Mouse (Mus musculus) layer of hippocampus, adult 8-10 months (tissue): ENCODE measurements around the gene Scube2. TPM values are rescaled to one million over a fixed set of nuclear protein-coding genes. Genes with fewer than 3 reads are reported as not detected.

ENCODE experiments used
- DNase-seq, 2 experiments: peaks; one replicate each; pipeline ENCODE4 v3.0.0; 2022; ENCODE audit warnings: low spot score in 2 of 2
- total RNA-seq, 4 experiments: library from RNA; stranded (reverse); gene quantifications; 2 replicates each; pipeline ENCODE4 v1.2.4; 2022

Scube2 gene
- total RNA-seq = 1 to 10 TPM; 1.3 to 1.7 (median 1.7) TPM

DNA sequence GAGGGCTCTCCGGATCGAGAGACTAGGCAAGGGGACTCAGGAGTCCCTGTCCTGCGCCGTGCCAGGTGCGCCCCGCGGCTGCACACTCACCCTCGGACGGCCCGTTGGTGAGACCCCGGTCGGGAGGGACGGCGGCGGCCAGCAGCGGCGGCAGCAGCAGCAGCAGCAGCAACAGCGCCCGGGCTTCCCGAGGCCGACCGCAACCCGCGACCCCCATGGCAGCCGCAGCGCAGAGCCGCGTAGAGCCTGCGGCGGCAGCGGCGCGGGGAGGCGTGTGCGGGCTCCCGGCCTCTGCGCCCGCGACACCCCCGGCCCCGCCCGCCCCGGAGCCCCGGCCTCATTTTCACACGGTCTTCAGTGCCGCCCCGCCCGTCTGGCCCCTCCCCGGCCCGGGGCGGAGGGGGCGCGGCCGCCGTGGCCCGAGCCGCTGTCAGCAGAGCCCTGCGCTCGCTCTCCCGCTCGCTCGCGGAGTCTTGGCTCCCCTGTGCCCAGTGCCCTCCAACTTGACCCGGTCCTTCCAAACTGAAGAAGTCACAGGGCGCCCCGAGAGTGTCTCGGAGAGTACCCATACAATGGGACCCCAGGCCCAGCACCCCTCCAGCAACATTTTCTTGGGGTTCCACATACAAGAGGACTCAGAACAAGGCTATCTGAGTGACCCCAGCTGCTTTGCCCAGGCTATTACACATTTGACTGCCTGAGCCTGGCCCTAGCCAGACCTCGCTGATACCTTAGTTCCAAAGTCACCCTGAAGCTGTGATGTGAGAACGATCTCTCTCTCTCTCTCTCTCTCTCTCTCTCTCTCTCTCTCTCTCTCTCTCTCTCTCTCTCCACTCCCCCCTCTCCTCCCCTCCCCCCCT lies at the start of gene Scube2:
Gene Scube2 (minus strand): TSS at position 310 of the 860 bp plus-strand sequence.
- DNase-seq = no peak

DNA sequence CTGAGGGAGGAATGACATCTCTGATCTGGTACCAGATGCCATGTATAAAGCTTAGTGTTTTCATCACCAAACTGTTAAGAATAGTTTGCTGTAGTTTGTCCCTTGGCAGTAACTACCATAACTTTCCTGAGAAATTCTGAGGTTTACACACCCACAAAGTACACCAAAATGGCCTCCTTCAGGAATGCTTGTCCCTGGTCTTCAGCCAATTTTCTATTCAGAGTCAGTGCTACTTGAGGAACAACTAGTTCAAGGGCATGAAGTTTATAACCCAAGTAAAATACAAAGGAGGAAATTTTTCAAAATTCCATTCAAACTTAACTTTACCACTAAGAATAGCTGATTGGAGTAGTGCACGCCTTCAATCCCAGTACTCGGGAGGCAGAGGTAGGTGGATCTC lies 40.7 kb upstream of the Scube2 start:
- DNase-seq = no peak

DNA sequence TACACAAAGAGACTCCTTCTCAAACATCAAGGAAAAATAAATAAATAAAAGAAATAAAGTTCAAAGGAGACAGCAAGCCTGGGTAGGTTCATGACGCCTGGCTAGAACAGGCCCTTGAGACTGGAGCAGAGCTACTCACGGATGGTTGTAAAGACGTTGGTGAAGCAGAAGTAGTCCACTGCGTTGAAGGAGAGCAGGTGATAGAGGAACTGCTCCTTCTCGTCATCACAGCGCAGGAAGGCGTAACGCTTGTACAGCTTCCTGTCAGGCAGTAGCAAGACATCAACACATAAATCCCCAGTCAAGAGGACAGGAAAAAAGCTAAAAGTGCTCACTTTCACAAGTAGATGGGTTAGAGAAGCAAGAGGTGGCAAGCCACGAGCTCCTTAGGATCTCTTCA lies 35.4 kb upstream of the Scube2 start:
- DNase-seq = no peak

DNA sequence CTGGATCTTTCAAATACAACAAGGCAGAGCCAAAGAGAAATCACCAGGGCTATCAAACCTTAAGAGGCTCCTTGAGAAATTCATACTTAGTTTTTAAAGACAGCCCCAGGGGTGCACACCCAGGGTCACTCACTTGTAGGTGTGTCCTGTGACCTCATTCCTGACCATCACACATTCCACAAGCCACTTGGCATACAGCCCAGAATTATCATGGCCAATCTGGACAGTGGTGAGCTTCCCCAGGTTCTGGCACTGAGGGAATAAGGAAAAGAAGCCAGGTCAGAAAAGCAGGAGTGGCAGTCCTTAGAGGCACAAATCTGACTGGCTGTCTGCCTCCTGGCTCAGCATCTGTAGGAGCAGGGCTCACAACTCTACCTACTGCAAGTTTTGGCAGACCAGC lies 33.4 kb upstream of the Scube2 start:
- DNase-seq = no peak

DNA sequence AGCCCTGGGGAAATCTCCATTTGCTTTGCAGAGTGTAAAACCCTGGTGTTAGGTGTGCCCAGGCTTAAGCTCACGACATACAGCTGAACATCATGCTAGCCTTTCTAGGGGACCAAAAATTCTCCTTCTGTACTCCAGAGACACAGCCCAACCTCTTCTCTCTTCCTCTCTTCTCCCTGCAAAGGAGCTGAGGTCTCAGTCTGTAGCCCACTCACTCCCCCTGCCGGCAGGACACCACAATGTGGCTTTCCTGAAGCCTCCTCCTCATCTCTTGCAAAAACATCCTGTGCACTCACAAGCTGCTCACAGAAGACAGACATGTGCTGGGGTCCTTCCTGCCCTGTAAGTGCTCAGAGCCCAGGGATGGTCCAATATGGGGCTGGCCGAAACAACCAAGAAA lies 27.1 kb upstream of the Scube2 start:
- peak; percentile 58 to 77 for DNase-seq

DNA sequence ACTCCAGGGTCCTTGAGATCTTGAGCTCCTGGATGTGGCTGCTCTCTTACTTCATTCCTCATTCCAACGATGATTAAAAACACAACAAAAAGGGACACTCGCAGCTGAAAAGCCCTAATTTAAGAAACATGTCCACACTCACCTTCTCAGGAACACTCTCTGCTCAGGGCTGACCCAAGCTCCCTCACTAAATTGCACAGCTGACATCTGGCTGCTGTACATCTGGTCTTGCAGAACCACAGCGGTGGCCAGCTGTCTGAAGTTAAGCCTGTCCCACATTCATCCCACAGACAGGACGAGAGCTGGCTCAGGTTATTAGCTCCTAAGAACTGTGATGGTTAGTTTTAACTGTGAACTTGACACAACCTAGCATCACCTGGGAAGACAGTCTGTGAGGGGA lies 26.3 kb upstream of the Scube2 start:
- no peak for DNase-seq

DNA sequence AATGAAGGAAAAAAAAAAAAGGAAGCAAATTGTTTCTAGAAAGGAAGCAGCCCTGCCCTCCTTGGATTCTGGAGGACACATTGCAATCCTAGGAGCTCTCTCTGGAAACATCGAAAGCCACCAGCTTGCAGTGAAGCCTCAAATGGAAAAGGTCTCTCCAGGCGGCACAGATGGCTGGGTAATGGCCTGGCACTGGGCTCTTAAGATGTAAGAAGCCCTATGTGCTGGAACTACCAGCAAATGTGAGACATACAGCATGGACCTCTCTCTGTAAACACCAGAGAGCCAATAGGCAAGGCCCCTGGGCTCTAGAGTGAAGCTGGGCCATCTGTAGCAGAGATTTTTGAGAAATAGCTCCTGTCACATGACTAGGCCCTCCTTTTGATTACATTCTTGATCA lies 24.8 kb upstream of the Scube2 start:
- DNase-seq = no peak

DNA sequence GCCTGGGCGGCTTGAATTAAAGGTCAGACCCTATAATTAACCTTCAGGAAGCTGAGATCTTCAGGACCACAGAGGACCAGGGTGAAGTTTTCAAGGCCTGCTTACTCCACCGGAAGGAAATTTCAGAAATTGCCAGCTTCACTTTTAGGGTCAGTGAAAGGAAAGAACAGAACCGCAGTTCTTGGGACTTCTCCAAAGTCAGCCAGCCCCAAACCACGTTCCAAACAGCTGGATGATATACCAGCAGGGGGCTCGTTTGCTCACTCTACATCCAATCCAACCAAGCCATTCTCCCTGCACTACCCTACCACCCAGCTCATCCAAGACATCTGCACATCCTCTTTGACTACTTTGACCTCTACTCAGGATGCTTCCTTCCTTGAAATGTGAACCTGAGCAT lies 23.8 kb upstream of the Scube2 start:
- DNase-seq = no peak

DNA sequence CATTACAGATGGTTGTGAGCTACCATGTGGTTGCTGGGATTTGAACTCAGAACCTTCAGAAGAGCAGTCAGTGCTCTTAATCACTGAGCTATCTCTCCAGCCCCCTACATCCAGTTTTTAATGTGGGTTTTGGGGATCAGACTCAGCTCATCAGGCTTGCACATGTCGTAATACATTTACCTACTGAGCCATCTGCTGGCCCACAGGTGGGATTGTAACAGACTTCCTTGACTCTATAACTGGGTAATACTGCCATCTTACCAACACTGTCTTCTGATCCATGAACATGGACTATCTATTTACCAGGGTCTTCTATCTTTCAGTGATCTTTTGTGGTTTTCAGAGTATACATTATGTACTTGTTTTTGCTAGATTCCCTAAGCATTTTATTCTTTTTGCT lies 20.8 kb upstream of the Scube2 start:
- DNase-seq = no peak

DNA sequence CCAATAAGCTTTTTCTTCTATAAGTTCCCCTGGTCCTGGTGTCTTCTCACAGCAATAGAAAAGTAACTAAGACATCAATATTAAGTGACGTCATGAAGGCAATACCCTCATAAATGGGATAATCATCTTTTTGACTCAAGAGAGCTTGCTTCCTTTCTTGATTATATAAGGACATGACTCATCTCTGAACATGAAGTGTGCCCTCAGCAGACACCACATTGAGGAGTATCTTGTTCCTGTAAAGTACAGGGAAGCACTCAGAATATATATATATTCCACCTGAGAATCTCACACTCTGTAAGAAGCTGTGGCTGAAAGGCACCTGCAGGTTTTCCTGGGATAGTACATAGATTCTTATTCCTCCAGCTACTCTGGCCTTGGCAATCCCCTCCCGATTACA lies 17.1 kb upstream of the Scube2 start:
- no peak for DNase-seq

DNA sequence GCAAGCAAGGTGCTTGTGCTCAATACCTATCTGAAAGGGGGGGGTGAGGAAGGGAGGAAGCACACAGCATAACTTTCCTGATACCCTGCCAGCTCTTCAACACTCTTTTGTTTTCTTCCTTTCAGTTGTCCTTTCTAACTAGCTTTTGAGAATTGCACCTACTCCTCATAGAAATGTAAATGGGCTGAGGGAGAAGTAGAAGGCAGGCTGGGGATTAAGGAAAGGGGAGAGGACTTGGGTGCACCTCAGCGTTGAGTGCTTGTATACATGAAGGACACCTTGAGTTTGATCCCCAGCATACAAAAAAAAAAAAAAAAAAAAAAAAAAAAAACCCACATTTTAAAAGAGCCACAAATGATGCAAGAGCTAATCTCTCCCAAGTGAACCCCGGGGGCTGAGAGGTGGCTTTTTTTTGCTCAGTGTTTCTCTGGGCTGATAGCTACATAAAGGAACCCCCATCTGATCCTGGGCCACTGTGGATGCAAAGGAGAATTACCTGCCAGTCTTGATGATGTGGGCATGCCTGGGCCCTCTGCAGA lies 16.2 kb upstream of the Scube2 start:
- no peak for DNase-seq

DNA sequence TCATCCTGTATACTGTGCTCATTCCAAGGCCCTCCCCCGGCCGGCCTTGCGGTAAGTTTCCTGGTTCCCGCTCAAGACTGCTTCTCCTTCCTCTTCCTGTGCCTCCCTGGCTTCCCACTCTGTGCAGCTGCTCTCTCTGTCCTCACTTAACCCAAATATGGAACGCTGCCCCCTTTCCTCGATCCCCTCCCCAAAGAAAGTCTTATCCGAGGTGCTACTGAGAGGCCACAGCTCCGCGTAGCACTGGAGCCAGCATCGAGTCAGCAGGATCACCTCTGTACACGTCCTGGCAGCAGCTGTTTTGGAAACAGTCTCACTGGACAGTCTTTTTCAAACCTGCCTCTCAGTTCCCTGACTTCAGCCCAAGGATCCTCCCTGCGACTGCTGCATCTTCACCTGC lies 13.7 kb upstream of the Scube2 start:
- no peak for DNase-seq

DNA sequence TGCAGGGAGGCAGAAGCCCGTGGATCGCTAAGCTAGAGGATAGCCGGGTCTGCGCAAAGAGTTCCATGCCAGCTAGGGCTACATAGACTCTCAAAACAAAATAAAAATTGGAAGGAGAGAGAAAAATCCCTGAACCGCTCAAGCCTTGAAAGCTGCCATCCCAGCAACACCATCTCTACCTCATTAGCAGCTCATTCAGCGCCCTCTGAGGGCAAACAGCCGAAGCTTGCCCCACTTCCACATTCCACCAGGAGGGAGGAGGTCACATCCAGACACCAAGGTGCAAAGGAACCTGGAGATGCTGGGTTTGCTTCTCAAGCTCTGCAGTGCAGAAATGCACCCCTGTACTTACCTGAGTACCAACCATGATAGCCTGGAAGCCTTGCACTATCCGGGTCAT lies 10.6 kb upstream of the Scube2 start:
- DNase-seq = no peak

DNA sequence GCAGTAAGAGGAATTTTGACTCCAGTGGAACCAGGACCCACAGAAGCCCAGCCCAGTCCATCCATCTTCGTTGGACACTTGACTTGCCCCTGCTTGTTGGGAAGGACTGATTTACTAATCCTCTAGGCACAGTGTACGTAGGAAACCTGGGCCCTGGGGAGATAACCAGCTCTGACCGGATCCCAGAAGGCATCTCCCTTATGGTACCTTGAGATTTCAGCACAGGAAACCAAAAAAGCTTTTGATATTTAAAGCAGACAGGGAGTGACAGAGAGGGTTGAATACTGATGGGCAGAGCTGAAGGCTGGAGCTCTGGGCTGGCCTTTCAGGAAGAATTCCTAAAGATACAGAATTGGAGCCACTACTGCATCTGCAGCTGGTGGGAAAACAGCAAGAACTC lies 10.1 kb upstream of the Scube2 start:
- DNase-seq = no peak

DNA sequence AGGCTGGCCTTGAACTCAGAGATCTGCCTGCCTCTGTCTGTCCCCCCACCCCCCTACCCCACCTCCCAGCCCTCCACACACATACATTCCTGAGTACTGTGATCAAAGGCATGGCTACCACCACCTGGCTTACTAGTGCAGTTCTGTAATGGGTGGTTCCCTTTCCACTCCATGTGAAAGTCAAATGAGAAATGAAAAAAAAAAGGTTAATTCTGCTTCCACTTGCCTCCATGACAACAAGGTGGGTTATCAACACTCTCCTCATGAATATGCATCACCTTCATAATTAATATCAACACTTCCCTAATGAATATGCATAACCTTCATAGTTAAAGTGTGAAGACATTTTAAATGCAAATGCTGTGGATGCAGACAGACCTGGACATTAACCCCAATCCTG lies 9.6 kb upstream of the Scube2 start:
- no peak for DNase-seq

DNA sequence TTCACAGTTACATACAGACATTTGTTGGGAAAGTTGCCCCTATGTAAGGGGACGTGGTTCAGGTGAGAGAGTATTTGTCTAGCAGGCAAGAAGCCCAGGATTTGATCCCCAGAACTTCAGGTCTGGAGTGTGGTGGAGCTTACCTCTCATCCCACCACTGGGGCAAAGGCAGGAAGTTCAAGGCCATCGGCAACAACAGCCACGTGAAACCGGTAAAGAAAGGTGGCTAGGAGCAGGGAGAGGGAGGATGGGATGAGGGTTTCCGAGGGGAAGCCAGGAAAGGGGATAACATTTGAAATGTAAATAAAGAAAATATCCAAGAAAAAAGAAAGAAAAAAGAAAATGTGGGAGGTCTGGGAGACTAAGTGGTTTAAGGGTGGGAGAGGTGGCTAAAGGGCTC lies 7.7 kb upstream of the Scube2 start:
- DNase-seq = no peak

DNA sequence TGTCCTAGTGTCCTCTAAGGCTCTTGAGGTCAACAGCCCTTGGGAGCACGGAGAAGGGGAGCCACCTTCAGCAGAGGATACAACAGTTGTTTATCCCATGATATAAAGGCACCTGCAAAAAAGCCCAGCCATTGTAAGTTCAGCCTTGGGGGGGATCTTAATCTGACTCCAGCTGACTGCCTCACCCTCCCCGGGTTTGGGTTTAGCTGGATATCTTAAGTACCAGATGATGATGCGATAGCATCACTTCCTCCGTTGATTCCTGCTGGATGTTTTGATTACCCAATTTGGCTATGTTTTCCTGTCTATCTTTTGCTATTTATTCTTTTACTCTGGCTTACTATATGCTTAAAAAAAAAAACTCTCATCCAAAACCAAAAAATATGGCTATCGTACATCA lies 5.8 kb upstream of the Scube2 start:
- DNase-seq = no peak

DNA sequence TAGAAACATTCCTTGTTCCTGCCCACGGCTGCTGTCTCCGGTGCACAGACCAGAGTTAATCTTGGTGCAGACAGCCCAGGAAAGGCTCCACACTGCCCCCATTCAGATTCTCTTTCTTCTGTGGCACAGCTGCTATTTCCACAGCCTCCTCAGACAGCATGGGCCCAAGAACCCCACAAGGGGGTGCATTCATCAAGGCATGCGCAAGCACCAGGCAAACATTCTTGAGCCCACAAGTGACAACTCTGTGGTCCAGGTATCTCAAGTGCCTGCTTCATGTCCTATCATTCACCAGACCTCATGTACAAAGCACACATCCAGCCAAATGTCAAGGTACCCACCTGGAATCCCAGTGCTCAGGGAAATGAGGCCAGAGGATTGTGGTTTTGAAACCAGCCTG lies 3.0 kb upstream of the Scube2 start:
- no peak for DNase-seq

DNA sequence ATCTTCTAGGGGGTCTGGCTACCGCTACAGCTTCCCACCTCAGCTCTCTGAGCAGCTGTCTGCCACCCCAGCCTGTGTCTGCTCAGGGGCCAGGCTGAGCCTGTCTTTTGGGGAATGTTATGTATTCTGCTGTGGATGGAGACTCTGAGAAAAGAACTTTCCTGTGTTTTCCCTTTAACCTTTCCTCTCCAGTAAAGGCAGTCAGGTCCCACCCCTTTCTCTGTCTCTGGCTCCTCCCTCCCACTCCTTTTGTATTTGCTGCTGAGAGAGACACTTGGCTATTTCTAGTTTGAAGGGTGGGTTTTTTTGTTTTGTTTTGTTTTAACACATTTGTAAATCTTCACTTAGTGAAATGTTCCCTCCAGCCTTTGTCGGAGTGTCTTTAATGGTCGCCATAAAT lies 1.2 kb upstream of the Scube2 start:
- DNase-seq = no peak

DNA sequence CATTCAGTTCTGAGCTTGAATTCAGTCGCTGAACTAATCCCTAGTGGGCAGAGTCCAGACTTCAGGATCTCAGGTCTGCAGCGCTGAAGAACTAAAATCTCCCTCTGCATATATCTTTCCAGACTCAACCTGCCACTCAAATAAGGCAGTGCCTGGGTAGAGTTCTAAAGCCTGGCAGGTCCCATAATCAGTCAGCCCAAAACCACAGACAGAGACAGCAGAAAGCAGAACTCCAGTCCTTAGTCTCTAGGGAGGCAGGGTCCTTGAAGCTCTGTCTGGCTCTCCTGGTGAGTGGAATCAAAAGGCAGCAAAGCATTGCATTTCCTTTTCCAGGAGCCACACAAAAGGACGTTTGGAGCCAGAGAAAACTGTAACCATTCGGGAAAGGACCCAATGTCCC lies 1.9 kb downstream of the Scube2 start:
- DNase-seq = no peak

DNA sequence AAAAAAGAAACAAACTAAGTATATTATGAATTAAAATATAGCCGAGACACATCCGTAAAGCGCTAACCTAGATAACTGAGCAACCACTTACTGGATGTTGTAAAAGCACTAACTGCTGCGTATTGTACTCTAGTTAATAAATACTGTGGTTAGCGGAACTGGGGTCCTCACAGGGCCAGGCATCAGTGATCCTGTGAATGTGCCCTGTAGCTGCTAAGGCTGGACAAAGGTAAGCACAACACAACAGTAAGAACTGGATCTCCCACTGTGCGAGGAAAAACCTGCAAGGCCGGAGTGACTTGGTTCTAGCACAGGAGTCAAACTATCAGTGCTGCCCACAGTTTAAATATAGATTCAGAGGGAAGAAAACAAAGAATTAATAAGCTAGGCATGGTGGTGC lies 5.3 kb downstream of the Scube2 start:
- no peak for DNase-seq

DNA sequence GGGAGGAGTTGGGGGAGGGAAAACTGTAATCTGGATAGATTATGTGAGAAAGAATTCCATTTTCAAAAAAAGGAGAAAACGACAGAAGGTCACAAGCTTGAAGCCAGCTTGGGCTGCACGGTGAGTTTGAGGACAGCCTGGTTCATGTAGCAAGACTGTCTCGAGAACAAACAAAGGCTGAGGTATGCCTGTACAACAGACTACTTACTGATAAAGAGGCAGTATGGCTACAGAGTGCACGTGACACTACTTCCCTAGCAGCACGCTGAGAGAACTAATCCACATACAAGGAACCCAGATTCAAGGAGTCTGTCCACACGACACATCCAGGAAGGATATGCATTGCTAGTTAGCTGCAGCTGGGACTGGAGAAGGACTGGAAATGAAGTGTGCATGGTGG lies 6.1 kb downstream of the Scube2 start:
- DNase-seq = no peak

DNA sequence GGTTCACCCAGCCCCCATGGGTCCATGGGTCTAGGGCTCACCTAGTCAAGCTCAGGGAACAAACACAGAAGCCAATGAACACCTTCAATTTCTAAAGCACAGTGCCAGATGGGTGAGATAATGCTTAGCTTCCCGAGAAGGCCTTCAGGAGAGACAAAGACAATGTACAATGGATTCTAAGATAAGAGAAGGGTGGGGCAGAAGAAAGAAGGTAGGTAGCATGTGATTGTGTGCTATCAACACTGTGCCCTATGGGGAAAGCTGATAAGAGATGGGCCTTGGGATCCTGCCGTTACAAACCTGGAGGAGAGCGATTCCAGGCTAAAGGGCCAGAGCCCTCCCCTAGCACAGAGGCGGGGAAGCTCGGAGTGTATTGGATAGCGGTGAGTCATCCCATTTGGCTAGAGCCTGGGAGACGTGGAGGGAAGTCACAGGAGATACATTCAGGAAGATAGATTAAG lies 12.7 kb downstream of the Scube2 start:
- no peak for DNase-seq
